Mouse (Mus musculus) adrenal gland, adult (tissue): Measurements from ENCODE around the gene Ppard.

Experiments
- DNase-seq, 2 experiments: peaks; one replicate each; pipeline ENCODE4 v3.0.0; 2022 to 2023; ENCODE audit warnings: low spot score in 1 of 2; ENCODE audit not compliant: inconsistent age in 2 of 2

The Ppard gene

DNA sequence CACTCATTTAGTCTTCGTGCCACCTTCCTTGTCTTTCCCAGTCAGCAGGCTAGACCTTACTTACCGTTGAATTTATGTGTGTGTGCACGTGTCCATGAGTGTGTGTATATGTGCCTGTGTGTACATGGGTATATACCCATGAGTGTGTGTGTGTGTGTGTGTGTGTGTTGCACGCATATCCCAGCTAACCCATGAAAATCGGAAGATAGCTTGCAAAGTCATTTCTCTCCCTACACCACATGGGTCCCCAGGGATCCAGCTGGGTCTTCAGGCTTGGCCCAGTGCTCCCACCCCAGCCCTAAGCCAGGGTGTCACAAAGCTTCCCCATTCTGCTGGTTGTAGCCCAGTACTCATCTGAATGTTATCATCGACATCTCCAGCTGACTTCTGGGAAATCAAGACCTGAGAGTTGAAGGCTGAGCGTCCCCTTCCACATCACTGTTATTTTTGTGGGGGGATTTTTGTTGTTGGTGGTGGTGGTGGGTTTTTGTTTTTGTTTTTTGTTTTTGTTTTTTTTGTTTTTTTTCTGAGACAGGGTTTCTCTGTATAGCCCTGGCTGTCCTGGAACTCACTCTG, 49.5 kb downstream of the Ppard start:
- DNase-seq = no peak

DNA sequence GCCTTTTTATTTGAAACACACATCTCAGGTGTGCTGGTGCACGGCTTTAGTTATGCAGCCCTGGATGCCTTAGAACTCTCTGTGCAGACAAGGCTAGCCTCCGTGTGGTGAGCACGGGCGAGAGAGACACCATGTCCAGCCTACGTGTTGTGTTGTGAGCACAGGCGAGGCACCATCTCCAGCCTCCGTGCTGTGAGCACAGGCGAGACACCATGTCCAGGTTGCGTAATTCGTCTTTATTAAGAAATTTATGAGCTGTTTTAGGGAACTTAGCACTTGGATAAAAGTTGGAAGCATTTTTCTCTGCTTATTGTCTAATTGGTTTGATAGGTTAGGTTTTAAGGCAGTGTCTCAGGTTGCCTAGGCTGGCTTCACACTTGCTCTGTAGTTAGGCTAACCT, 50.7 kb downstream of the Ppard start:
- no peak for DNase-seq

DNA sequence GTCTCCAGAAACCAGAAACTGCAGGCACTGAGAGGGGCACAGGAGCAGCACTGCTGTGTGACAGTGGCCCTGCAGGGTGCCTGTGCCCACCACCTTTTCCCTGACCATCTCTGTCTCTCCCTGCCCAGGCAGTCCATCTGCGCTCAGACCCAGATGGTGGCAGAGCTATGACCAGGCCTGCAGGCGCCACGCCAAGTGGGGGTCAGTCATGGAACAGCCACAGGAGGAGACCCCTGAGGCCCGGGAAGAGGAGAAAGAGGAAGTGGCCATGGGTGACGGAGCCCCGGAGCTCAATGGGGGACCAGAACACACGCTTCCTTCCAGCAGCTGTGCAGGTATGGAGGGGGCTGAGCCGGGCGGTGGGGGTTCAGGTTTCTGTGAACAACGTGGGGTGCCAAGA, 53.6 kb downstream of the Ppard start:
- DNase-seq = no peak

DNA sequence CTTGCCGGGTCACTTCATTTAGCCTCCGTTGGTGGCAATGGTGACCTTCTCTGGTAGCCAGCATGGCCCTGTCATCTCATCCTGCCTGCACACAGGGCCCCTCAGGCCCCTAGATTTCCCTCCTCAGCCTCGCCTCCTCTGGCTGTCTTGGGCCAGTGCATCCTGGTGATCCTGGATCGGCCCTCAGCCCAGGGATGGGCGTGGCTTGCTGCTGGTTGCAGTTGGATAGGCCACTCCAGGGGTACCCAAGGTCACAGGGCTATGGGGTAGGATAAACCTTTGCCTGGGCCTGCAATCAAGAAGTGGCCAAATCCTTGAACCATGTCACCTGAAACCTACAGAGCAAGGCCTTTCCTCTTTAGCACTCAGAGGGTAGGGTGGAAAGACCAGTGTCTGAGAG, 54.5 kb downstream of the Ppard start:
- DNase-seq = no peak

DNA sequence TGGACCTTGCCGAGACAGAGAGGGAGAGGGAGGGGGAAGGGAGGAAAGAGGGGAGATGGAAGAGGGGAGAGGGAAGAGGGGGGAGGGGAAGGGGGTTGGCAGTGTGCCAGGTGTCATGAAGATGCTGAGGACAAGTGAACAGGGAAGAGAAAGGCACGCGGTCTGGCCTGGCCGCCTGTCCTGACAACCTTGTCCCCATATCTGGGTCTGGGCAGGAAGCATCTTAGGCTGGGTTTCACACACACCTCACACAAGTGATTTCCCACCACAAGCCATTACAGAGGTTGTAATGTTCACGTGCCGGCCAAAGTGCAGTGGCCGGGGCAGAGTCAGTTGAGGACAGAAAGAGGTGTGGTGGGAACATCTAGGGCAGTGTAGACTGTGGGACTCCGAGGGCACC, 55.1 kb downstream of the Ppard start:
- no peak for DNase-seq

DNA sequence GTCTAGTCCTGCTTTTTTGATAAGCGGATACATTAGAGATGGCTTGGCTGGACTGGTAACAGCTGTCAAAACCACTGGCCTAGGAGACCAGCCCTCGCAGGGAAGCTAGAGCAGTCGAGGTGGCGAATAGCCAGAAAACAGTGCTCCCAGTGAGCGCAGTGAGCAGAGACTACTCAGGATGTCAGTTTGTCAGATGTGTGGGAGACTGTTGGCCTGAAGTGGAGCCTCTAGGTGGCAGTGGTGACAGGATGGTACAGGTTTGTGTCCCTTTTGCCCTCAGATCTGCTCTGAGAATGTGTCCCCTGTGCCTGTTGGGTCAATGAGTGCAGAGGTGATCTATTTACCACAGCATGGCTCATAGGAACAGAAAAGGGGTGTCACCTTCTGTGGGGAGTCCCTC, 55.5 kb downstream of the Ppard start:
- DNase-seq = no peak

DNA sequence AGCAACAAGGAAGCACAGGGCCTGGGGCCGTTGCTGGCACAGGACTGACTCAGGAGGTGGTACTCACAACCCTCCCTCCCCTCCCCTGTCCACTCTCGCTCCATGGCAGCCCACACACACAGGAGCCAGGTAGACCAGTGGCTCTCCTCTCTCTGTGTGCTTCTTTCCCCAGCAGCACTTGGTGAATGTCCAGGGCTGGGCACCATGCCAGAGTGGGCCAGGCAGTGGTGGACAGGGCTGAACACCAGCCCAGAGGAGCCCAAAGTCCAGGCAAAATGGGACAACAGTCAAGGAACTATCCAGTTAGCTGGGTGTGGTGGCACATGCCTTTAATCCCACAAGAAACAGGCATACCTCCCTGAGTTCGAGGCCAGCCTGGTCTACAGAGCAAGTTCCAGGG, 57.8 kb downstream of the Ppard start:
- DNase-seq = peak; percentile 86 to 93

DNA sequence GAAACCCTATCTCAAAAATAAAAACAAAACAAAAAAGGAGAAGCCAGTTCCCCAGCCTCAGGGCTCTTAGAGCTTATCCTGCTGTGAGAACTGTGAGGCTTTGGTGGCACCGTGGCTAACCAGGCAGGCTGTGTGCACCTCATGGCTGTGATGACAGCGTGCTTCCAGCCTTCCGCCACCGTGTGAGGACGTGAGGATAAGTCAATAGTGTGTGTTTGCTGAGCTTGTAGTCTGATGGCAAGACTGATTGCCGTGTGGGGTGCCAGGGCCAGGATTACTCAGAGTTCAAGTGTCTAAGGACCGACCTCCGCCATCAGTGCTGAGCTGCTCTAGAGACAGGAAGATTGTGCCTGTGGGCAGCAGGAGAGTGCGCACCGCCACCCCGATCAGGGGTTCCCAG, 58.2 kb downstream of the Ppard start:
- DNase-seq = peak in 1 of 2 experiments; percentile 64

DNA sequence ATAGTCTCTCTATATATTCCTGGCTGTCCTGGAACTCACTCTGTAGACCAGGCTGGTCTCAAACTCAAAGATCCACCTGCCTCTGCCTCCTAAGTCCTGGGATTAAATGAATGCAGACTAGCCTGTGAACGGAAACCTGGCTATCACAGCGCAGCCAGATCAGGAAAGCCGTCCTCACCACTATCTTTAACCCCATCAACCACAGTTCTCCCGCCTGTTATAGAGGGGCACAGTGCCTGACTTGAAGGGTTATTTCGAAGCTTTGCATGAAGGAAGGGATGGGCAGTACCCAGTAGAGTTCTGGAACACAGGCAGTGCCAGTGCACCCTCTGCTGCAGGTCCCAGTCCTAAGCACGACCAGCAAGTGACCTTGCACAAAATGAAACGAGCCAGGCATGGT, 58.8 kb downstream of the Ppard start:
- no peak for DNase-seq

DNA sequence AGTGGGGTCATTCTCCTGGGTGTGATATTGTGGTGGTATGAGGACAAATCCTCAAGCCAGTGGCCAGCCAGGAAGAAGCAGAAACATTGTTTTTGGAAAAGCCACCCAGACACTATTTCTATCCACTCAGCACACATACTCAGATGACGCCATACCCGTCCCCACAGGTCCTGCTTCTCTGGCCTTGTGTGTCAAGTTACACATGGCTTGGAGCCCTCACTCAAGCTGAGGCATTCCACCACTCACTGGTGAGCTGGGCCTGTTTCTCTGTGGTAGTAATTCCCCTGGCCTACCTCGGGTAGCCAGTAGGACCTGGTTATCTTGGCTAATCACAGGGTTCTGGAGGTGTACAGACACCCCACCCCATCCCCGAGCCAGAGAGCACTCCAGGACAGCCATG, 61.2 kb downstream of the Ppard start:
- DNase-seq = no peak

DNA sequence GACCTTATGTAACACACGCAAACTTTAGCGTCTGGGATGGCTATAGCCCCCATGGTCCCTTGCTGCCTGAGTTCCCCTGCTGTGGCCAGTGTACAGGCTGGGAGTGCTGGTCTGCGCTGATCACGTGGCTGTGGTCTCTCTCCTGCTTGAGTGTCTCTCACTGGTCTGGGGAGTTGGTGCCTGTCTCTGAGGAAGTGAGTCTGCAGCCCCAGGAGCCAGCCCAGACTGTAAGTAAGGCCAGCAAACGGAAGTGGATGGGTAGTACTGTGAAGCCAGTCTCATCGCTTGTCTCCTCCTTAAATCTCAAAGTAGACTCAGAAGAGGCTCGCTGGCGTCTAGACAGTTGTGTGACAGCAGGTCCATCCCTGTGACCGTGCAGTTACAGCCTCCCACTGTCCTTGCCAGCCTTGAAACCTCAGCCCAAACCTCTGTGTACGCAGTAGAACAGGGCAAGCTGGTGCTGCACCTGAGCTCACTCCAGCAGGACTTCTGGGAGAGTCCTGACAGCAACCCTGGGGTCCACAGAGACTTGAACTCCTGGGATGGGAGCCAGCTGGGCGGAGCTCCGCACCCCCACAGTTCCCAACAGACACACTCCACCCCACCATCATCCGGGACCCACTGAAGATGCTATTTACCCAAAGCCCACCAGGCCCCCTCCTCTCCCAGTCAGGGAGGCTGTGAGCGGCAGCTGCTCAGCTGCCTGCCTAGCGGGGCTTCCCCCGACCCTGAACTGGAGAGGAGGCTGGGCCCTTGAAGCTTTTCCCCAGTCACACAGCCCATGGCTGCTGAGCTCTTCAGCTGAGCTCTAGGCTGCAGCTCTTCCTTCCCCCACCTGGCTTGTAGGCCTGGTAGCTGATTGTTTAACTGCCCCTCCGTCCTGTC, 62.2 kb downstream of the Ppard start:
- no peak for DNase-seq

DNA sequence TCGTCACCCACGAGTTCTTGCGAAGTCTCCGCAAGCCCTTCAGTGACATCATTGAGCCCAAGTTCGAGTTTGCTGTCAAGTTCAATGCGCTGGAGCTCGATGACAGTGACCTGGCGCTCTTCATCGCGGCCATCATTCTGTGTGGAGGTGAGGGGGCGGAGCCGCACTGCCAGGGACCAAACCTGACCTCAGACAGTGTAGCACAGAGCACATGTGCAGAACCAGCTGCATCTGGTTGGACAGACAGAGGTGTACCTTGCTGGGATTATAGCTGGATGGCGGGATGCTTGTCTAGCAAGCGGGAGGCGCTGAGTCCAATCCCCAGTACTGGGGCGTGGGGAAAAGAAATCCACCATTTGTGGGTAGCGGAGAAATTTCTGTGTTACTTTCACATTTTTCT, 66.4 kb downstream of the Ppard start:
- no peak for DNase-seq

DNA sequence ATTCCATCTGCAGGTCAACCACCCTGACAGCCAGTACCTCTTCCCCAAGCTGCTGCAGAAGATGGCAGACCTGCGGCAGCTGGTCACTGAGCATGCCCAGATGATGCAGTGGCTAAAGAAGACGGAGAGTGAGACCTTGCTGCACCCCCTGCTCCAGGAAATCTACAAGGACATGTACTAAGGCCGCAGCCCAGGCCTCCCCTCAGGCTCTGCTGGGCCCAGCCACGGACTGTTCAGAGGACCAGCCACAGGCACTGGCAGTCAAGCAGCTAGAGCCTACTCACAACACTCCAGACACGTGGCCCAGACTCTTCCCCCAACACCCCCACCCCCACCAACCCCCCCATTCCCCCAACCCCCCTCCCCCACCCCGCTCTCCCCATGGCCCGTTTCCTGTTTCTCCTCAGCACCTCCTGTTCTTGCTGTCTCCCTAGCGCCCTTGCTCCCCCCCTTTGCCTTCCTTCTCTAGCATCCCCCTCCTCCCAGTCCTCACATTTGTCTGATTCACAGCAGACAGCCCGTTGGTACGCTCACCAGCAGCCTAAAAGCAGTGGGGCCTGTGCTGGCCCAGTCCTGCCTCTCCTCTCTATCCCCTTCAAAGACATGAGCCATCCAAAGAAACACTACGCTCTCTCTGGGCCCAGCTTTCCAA, 67.3 kb downstream of the Ppard start:
- peak in 1 of 2 experiments; percentile 59 for DNase-seq

DNA sequence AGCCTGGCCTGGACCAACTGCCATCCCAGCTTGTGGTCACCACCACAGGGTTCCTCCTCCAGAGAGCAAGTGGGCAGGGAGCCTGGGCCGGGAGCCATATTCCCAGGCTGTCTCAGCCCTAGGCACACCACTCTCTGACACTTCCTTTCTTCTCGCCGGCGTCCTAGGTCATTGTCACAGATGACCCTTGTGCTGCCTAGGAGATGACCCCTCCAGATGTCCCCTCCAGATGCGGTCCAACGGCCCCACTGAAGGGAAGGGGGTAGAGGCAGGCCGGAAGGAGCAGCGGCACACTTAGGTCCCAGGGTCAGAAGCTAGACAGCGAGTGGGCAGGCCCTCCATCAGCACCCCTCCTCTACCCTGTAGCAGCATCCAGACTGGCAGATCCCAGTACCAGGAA, 67.8 kb downstream of the Ppard start:
- peak in 1 of 2 experiments; percentile 14 for DNase-seq

DNA sequence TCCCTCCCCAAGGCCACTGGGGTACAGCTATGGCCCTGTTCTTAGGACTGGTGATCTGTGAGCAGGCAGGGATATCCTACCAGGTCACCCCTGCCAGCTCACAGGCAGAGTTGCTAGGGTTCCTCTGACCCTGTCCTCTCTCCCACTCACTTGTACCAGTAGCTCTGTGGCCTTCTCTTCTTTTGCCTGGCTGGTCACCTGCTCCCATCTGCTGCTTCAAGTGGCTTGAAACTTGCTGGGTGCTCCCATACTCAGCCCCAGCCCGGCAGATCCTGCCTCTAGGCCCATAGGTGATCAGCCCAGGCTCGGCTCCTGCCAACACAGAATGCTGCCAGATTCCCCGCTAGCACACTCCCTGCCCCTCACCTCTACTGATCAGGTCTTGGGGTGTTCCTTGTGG, 68.3 kb downstream of the Ppard start:
- no peak for DNase-seq

DNA sequence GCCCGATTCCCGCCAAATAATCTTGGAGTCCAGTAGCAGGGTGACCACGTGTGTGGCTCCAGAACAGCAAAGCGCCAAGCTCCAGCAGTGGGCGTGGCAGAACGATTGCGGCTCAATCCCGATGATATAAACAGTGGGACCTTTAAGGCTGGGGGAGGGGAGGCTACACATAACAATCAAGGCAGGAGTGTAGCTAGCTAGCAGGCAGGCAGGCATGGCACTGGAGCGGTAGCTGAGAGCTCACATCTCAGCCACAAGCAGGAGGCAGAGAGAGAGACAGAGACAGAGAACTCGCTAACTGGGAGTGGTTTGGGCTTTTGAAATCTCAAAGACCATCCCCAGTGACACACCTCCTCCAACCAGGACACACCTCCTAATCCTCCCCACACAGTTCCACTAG, 72.7 kb downstream of the Ppard start:
- DNase-seq = no peak

DNA sequence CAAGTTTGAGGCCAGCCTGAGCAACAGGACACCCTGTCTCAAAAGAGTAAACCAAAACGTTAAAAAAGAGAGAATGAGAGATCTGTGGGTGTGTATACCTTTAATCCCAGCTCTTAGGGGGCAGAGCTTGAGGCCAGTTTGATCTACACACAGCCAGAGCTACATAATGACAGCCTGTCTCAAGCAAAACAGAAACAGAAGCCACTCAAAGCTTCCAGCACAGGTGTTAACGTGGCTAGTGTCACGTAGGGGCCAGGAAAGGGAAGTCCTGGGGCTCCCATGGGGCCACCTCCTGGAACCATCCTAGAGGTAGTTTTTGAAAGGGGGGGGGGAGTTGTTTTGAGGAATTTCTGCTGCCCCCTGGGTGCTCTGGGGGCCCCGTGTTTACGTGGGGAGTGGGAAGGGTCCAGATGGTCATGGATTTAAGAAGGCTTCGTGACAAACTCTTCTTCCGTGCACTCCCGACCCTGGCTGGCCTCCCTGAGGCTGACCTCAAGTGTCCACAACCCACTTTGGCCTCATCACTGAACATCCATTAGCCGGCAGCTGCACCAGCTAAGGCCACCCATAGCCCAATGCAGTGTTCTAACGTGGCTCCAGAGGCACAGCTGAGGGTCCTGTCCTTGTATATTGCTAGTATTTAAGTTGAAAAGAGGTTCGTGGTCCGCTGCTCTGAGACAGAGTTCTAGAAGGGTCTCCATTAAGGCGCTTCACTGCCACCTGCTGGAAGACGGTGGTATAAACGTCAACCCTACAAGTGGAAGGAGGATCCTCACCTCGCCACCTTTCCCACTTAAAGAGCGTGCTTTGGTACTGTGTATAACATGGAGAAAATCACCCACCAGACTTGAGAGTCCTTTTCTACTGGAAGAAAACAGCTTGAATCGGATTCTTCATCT, 76.0 kb downstream of the Ppard start:
- DNase-seq = peak; percentile 86 to 96

DNA sequence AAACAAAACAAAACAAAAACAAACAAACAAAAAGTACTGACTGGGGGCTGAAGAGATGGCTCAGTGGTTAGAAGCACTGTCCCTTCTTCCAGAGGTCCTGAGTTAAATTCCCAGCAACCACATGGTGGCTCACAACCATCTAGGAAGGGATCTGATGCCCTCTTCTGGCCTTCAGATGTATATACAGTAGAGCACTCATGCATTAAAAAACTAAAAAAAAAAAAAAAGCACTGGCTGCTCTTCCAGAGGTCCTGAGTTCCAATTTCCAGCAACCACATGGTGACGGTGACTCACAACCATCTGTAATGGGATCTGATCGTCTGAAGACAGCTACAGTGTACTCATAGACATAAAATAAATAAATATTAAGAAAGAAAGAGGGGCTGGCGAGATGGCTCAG, 78.3 kb downstream of the Ppard start:
- DNase-seq = no peak

DNA sequence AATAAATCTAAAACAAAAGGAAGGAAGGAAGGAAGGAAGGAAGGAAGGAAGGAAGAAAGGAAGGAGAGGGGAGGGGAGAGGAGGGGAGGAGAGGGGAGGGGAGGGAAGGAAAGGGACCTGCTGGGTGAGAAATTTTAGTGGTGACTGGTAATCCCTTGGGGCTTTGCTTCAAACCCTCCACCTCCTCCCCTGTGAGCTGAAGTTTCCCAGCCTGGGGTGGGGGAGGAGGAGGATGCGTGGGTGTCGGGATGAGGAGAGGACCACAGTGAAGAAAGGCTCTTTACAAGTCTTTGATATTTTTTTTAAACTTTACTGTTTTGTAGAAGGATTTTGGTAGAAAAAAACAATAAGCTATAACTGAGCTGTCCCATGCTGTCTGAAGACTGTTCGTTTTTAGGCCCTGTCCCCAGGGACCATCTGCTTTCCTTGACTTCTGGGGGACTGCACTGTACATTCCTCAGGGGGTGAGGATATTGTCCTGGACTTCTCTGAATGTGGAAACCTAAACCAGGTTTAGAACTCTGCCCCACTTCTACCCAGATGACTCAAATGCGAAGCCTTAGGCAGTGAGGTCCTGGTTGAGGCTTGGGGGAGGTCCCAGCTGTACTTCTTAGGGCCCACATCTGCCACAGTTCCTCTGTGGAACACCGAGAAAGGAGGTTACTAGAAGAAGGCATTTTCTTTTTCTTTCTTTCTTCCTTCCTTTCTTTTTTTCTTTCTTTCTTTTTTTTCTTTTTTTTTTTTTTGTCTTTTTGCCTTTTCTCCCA, 79.0 kb downstream of the Ppard start:
- DNase-seq = no peak
